Mouse (Mus musculus) cerebellum, adult 11-12 months (tissue): ENCODE measurements around the gene Babam1.

Source experiments
- DNase-seq: peaks from one replicate; pipeline ENCODE4 v3.0.0; 2022

Babam1 gene

GRCm38 (mm10) chr8:71396639-71397305 is at the start of gene Babam1:
Gene Babam1 (plus strand): TSS chr8:71396861.
- peak; percentile 97 for DNase-seq

GRCm38 (mm10) chr8:71351117-71351516 is 45.5 kb upstream of the Babam1 start:
- DNase-seq, result no peak

GRCm38 (mm10) chr8:71351520-71351919 is 45.1 kb upstream of the Babam1 start:
- no peak for DNase-seq

- no peak for DNase-seq
Observed at GRCm38 (mm10) chr8:71358026-71358425, 38.6 kb upstream of the Babam1 start.

- peak; percentile 93 for DNase-seq
Observed at GRCm38 (mm10) chr8:71366771-71367528, 29.7 kb upstream of the Babam1 start, which contains the start of gene Use1. Gene Use1 (plus strand): TSS chr8:71366848.

- peak; percentile 75 for DNase-seq
Observed at GRCm38 (mm10) chr8:71367529-71368176, 29.0 kb upstream of the Babam1 start.

- peak; percentile 47 for DNase-seq
Observed at GRCm38 (mm10) chr8:71368366-71368765, 28.3 kb upstream of the Babam1 start.

- peak; percentile 52 for DNase-seq
Observed at GRCm38 (mm10) chr8:71369040-71369718, 27.5 kb upstream of the Babam1 start.

GRCm38 (mm10) chr8:71370711-71371235 is 25.9 kb upstream of the Babam1 start:
- DNase-seq, result peak; percentile 50

- DNase-seq, result peak; percentile 98
Observed at GRCm38 (mm10) chr8:71371236-71371848, 25.3 kb upstream of the Babam1 start, which contains the start of gene Ocel1. Gene Ocel1 (plus strand): TSS chr8:71371298.

GRCm38 (mm10) chr8:71372427-71372826 is 24.2 kb upstream of the Babam1 start:
- peak; percentile 65 for DNase-seq

GRCm38 (mm10) chr8:71373000-71373399 is 23.7 kb upstream of the Babam1 start:
- no peak for DNase-seq

- DNase-seq, result peak; percentile 66
Observed at GRCm38 (mm10) chr8:71374616-71375206, 21.9 kb upstream of the Babam1 start.

GRCm38 (mm10) chr8:71375581-71376422 is 20.9 kb upstream of the Babam1 start:
- peak; percentile 92 for DNase-seq

GRCm38 (mm10) chr8:71376423-71377030 is 20.1 kb upstream of the Babam1 start:
- peak; percentile 66 for DNase-seq

- DNase-seq, result peak; percentile 29
Observed at GRCm38 (mm10) chr8:71379008-71379407, 17.7 kb upstream of the Babam1 start.

- peak; percentile 46 for DNase-seq
Observed at GRCm38 (mm10) chr8:71379512-71380075, 17.1 kb upstream of the Babam1 start.

GRCm38 (mm10) chr8:71380178-71381171 is 16.2 kb upstream of the Babam1 start:
- DNase-seq, result peak; percentile 60
